Mouse (Mus musculus) bone marrow, adult 2 months (tissue): ENCODE data around the gene Olfr509.

ENCODE experiments used
- CTCF ChIP-seq: fragments of 200-500 bp; IDR thresholded peaks from 2 replicates; pipeline ENCODE4 v1.5.1; 2011; ENCODE audit warnings: low read length, control low read depth; ENCODE audit not compliant: control insufficient read depth, insufficient read depth
- POLR2A ChIP-seq: fragments of 200-500 bp; IDR thresholded peaks from 2 replicates; pipeline ENCODE4 v1.6.1; 2011; ENCODE audit warnings: low read depth, mild to moderate bottlenecking, control low read depth, low read length, borderline replicate concordance; ENCODE audit not compliant: control insufficient read depth

- TF ChIP-seq CTCF (no peak), POLR2A (no peak)
These were observed 22.0 kb downstream of the Olfr509 start, which contains the start of gene Olfr508 for GRCm38 (mm10) chr7:108629694-108630093.
